Mouse (Mus musculus) brain, embryonic 14.5 days (tissue): ENCODE data around the gene Sds.

Experiments used
- CTCF ChIP-seq: fragments of 200-500 bp; IDR thresholded peaks from 2 replicates; pipeline ENCODE4 v1.5.1; 2012; ENCODE audit warnings: inconsistent platforms, mild to moderate bottlenecking, moderate library complexity, borderline replicate concordance; ENCODE audit not compliant: insufficient read depth, insufficient read length; ENCODE audit errors: extremely low read depth
- POLR2A ChIP-seq: fragments of 200-500 bp; IDR thresholded peaks from 2 replicates; pipeline ENCODE4 v1.6.1; 2012; ENCODE audit warnings: mild to moderate bottlenecking, inconsistent platforms, borderline replicate concordance; ENCODE audit not compliant: poor library complexity, insufficient read depth, insufficient read length, severe bottlenecking; ENCODE audit errors: extremely low read depth

DNA sequence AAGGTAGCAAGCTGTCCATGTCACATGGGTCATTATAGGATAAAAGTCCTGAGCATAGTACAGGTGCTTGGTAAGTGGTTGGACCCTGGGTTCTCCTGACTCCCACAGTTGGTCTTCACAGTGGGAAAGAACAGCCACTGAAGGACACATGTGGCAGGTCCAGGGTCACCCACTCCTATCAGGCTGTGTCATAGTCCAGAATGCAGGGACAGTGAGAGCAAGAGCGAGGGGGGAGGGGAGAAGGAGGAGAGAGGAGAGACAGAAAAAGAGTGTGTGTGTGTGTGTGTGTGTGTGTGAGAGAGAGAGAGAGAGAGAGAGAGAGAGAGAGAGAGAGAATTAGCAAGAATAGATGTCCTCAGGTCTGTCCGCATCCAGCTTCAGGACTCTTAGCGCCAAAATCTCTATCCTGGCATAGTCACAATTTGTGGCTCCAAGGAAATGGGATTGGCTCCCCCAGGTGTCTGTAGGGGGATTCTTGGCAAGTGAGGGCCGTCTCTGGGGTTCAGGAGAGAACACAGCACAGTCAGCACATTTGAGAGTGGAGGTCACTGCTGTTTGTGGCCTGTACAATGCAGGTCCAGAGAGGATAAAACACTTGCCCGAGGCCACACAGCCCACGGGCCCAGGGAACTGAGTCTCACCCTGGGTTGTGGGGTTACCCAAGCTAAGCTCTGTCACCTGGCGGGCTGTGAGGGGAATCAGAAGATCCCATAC, 19.3 kb upstream of the Sds start:
- TF ChIP-seq CTCF (no peak), POLR2A (no peak)
